Mouse (Mus musculus) lung, postnatal 0 days (tissue): ENCODE results near the gene Ppp1r32. TPM values are rescaled to one million over a fixed set of nuclear protein-coding genes. Genes with fewer than 3 reads are reported as not detected.

Experiments
- ATAC-seq: fragments of 200-750 bp; cut with Nextera tagmentation; 2 replicates; pipeline ENCODE4 v1.8.0; 2017; ENCODE audit warnings: moderate library complexity
- DNase-seq: peaks from one replicate; pipeline ENCODE4 v3.0.0-alpha.2; 2016; ENCODE audit warnings: low spot score
- H3K27ac ChIP-seq: fragments of 300-500 bp; sonication (generic); 2 replicates; pipeline ENCODE4 v1.5.1; 2014; ENCODE audit warnings: antibody characterized with exemption, mild to moderate bottlenecking, low read length, mixed read lengths
- H3K27me3 ChIP-seq: fragments of 300-500 bp; sonication (generic); replicated peaks from 2 replicates; pipeline ENCODE4 v1.6.1; 2014; ENCODE audit warnings: low read length, mixed read lengths; ENCODE audit not compliant: insufficient read depth
- H3K36me3 ChIP-seq: fragments of 300-500 bp; sonication (generic); 2 replicates; pipeline ENCODE4 v1.6.1; 2014; ENCODE audit warnings: low read length, mixed read lengths; ENCODE audit not compliant: insufficient read depth
- H3K4me1 ChIP-seq: fragments of 300-500 bp; sonication (generic); 2 replicates; pipeline ENCODE4 v1.6.1; 2014; ENCODE audit warnings: antibody characterized with exemption, low read depth, low read length, mixed read lengths; ENCODE audit not compliant: insufficient read depth
- H3K4me2 ChIP-seq: fragments of 300-500 bp; sonication (generic); replicated peaks from 2 replicates; pipeline ENCODE4 v1.6.1; 2014; ENCODE audit warnings: low read depth, mild to moderate bottlenecking, low read length, moderate library complexity, mixed read lengths
- H3K4me3 ChIP-seq: fragments of 300-500 bp; sonication (generic); 2 replicates; pipeline ENCODE4 v1.5.1; 2014; ENCODE audit warnings: low read depth, low read length
- H3K9ac ChIP-seq: fragments of 300-500 bp; sonication (generic); replicated peaks from 2 replicates; pipeline ENCODE4 v1.6.1; 2014; ENCODE audit warnings: low read depth, mild to moderate bottlenecking
- H3K9me3 ChIP-seq: fragments of 300-500 bp; sonication (generic); 2 replicates; pipeline ENCODE4 v1.6.1; 2016; ENCODE audit warnings: low read length, mixed read lengths
- CTCF ChIP-seq: IDR thresholded peaks from 2 replicates; pipeline ENCODE4 v1.5.1; 2016; ENCODE audit warnings: antibody characterized with exemption, mild to moderate bottlenecking
- EP300 ChIP-seq: IDR thresholded peaks from 2 replicates; pipeline ENCODE4 v1.6.1; 2016; ENCODE audit warnings: antibody characterized with exemption, mild to moderate bottlenecking, control low read depth
- WGBS: fragments of 180-500 bp; shearing (Covaris S2); extraction: QIAGEN DNeasy Blood & Tissue Kit; methylation state at CpG from one replicate; pipeline ENCODE4 v1.1.7; 2014; 5-methylcytosine and 5-hydroxymethylcytosine counted together
- polyA plus RNA-seq: library from polyadenylated mRNA; unstranded; fragments of >200 nt; fragmentation: Nextera tagmentation; extraction: Ambion mirVana; gene quantifications from 2 replicates; pipeline ENCODE4 v1.2.1, GENCODE M21; 2015

Gene Ppp1r32
- polyA plus RNA-seq, 1 experiment from 2014 or later: 2.6 TPM

DNA sequence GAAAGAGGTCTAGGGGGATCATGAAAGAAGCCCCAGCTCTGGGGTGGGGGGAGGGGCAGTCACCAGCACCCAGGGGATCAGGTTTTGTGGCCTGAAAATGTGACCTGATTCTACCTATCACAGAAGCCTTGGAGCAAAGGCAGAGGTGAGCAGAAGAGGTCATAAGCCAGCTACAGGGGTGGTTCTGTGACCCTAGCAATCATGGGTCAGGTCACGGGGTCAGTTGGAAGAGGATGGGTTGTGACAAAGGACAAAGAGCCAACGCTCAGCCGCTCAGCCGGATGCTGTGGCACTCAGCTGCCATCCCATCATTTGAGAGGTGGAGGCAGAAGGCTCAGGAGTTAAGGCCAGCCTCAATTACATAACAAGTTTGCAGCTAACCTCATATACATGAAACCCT is 18.3 kb downstream of the Ppp1r32 start:
- ATAC-seq: no peak
- Histone ChIP-seq H3K4me3 (no peak overlapping the region), H3K4me2 (no peak overlapping the region), H3K36me3 (no peaks in the 10 kb centered on the region), H3K27ac (no peak overlapping the region), H3K9ac (no peak overlapping the region), H3K9me3 (no peaks in the 10 kb centered on the region), H3K27me3 (0 out of 2 replicates have a peak, but pooled peaks cover 10% of the 10 kb centered on the region), H3K4me1 (no peaks in the 10 kb centered on the region)
- 52% methylated on average over 4 of the region's 4 CpGs for WGBS
- no peak for TF ChIP-seq EP300
- no peak for TF ChIP-seq CTCF
- DNase-seq: no peak

DNA sequence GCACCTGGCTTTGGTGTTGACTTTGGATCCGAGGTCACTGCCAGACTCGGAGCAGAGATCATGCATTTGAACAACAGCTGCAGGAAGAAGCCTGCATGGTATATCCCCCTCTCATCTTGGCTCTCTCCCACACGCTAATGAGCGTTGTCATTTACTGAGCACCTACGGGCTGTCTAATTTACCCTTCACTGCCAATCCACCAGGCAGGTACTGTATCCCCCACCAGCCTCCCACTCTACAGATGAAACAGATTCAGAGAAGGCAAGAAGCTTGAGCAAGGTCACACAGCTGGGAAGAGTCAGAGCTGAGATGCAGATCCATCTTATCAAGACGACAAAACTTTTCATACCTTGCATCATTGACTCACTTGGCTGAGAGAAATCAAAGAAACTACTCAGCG is 21.1 kb downstream of the Ppp1r32 start:
- Histone ChIP-seq H3K36me3 (no peaks in the 10 kb centered on the region), H3K4me1 (peaks cover 3% of the 10 kb centered on the region; the same call in 1 of the 2 replicates), H3K27me3 (peaks cover 17% of the 10 kb centered on the region; the same call in 1 of the 2 replicates), H3K9ac (no peak overlapping the region), H3K4me3 (no peak overlapping the region), H3K9me3 (no peaks in the 10 kb centered on the region), H3K4me2 (no peak overlapping the region), H3K27ac (no peak overlapping the region)
- ATAC-seq (no peak), DNase-seq (no peak)
- WGBS: 17% methylated on average over 7 of the region's 7 CpGs
- no peak for TF ChIP-seq EP300
- TF ChIP-seq CTCF: no peak

DNA sequence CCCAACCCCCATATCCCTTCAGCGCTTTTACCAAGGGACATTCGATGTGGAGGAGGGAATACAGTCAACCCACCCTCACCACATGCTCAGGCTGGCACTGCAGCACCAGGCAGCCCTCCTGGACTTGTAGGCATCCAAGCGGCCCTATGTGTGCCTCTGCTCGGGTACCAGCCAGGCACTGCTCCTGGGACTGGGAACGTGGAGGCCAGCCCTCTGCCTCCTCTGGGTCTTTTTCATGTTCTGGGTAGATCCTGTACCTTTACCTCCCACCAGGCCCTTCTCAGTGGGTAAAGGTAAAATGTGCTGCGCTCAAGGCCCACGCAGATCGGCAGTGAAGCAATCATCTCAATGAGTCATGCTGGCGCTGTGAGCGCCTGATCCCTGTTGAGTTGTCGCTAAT is 22.8 kb downstream of the Ppp1r32 start:
- Histone ChIP-seq H3K27me3 (peaks cover 28% of the 10 kb centered on the region), H3K27ac (no peak overlapping the region), H3K4me2 (no peak overlapping the region), H3K9me3 (no peaks in the 10 kb centered on the region), H3K4me1 (peaks cover 6% of the 10 kb centered on the region), H3K4me3 (no peak overlapping the region), H3K9ac (no peak overlapping the region), H3K36me3 (no peaks in the 10 kb centered on the region)
- ATAC-seq: no peak
- no peak for DNase-seq
- 70% methylated on average over 11 of the region's 11 CpGs for WGBS
- TF ChIP-seq CTCF: no peak

DNA sequence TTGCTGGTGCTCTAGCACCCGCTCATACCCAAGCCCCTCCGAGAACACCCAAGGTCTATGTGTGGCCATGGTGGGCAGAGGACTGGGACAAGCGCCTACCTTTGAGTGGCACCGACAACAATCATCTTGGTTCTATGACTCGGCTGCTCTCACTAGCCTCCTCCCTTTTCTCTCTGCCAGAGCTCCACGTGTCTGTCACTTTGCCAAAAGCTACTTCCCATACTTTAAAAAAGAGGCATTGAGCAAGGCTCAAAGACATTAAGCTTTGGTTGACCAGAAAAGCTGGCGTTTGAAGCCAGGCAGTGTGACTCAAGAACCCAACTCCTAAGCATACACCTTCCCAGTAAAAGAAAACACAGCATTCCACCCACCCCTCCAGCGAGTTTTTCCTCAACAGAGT is 24.6 kb downstream of the Ppp1r32 start:
- 14% methylated on average over 8 of the region's 8 CpGs for WGBS
- H3K9me3 ChIP-seq: no peaks in the 10 kb centered on the region
- TF ChIP-seq EP300: no peak
- no peak for TF ChIP-seq CTCF
- H3K4me3 ChIP-seq: 0 out of 2 replicates have a peak overlapping the region, but pooled peaks have one; percentile 41
- H3K27ac ChIP-seq: no peak overlapping the region
- no peaks in the 10 kb centered on the region for H3K36me3 ChIP-seq
- H3K27me3 ChIP-seq: peaks cover 29% of the 10 kb centered on the region
- peak; percentile 95 for DNase-seq
- H3K4me2 ChIP-seq: peak overlapping the region; percentile 72
- H3K4me1 ChIP-seq: peaks cover 6% of the 10 kb centered on the region
- H3K9ac ChIP-seq: no peak overlapping the region
- ATAC-seq: peak; percentile 50

DNA sequence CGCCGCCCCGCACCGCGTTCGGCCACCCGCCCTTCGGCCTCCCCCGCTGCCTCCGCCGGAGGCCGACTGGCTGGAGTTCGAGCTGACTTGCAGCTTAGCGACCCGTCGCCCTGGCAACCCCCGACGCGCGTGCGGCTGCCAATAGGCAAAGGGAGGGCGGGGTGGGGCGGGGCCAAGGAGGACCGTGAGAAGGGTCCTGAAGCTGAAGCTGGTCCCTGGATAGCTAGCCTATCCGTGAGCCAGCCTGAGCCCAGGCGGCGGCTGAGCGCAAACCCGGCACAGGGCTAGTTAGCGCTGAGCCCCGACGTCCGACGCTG is 25.3 kb downstream of the Ppp1r32 start:
- peak; percentile 76 for DNase-seq
- peak; percentile 73 for ATAC-seq
- H3K27me3 ChIP-seq: peaks cover 29% of the 10 kb centered on the region
- peak overlapping the region; percentile 72 for H3K4me2 ChIP-seq
- H3K27ac ChIP-seq: no peak overlapping the region
- no peak overlapping the region for H3K9ac ChIP-seq
- TF ChIP-seq CTCF (no peak), EP300 (no peak)
- no peaks in the 10 kb centered on the region for H3K9me3 ChIP-seq
- H3K4me1 ChIP-seq: peaks cover 6% of the 10 kb centered on the region
- under 1% methylated on average over 28 of the region's 34 CpGs for WGBS
- no peaks in the 10 kb centered on the region for H3K36me3 ChIP-seq
- H3K4me3 ChIP-seq: peak overlapping the region; percentile 41

DNA sequence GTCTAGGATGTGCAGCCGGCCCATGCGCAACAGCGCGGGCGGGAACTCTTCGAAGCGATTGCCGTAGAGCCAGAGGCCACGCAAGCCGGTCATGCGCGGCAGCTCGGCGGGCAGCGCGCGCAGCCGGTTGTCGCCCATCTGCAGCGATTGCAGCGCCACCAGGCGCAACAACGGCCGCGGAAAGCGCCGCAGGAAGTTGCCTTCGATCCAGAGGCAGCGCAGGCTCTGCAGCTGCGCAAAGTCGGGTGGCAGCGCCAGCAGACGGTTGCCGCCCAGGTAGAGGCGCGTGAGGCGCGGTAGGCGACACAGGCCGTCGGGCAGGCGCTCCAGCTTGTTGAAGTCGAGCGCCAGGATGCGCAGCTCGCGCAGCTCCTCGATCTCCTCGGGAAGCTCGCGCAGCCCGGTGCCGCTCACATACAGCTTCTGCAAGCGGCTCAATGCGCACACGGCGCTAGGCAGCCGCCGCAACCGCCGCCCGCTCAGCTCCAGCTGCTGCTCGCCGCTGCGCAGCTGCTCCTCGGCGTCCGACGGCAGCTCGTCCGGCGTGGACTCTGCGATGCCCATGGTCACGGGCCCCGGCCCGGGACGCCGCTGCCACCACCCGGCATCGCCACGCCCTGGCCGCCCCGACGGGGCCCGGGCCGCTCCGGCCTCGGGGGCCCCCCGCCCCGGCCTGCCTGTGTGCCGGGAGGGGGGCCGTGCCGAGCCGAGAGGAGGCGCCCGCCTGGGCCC is 25.8 kb downstream of the Ppp1r32 start, which contains the start of gene Lrrc10b:
TSS of gene Lrrc10b (minus strand) at position 722 of the 732 bp plus-strand sequence.
- no peak within 1 kb of the TSS for H3K9ac ChIP-seq
- peak; percentile 78 for DNase-seq
- under 1% methylated on average over 70 of the region's 96 CpGs for WGBS
- no peaks in the 10 kb centered on the region for H3K9me3 ChIP-seq
- peaks cover 6% of the 10 kb centered on the region for H3K4me1 ChIP-seq
- peak within 1 kb of the TSS; percentile 20; the same call in 1 of the 2 replicates for H3K27ac ChIP-seq
- peak within 1 kb of the TSS; percentile 72 for H3K4me2 ChIP-seq
- peak; percentile 59 for ATAC-seq
- peaks cover 29% of the 10 kb centered on the region for H3K27me3 ChIP-seq
- peak within 1 kb of the TSS; percentile 41 for H3K4me3 ChIP-seq
- H3K36me3 ChIP-seq: no peaks in the 10 kb centered on the region
- TF ChIP-seq EP300 (no peak), CTCF (peak; percentile 66)
